8 mouse cellular contexts compared by ENCODE assay signal in the genomic region with DNA sequence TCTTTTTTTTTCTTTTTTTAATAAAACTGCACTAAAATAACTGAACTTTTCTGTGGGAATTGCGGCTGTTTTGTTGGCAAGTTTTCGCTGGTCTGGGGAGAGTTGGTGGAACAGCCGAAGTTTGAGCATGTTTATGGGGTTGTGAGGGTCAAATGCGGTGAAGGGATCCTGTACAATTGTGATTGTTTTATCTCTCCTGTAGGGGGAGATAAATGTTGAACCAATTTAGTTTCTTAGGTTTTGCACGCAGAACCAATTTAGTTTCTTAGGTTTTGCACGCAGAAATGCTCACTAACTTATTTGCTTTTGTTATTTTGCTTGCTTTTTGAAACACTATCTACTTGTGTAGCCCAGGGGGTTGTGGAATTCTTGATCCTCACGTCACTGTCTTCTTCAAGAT. TPM values are rescaled to one million over a fixed set of nuclear protein-coding genes. Genes with fewer than 3 reads are reported as not detected.
DNase-seq lines count a peak whose midpoint lies in the region; ATAC-seq lines count a peak whose summit lies in the region.

No protein-coding gene starts in this region.

- WGBS in kidney, embryonic 14.5 days, result 8% methylated on average over 7 of the region's 7 CpGs
- 12% methylated on average over 7 of the region's 7 CpGs for WGBS in forebrain, embryonic 13.5 days
- WGBS in midbrain, embryonic 16.5 days, result 10% methylated on average over 7 of the region's 7 CpGs

- no peak for ATAC-seq in kidney, embryonic 14.5 days (ENCODE audit: low FRiP score, low TSS enrichment)
- ATAC-seq in forebrain, embryonic 13.5 days, result no peak
- no peak for ATAC-seq in midbrain, embryonic 16.5 days

- peak overlapping the region; percentile 99 for H3K4me2 ChIP-seq in kidney, embryonic 14.5 days (replicated peaks; ENCODE audit: low read depth, low read length)
- peak overlapping the region; percentile 99 for H3K4me2 ChIP-seq in forebrain, embryonic 13.5 days
- H3K4me2 ChIP-seq in midbrain, embryonic 16.5 days (ENCODE audit: low read length), result peak overlapping the region; percentile 78

- peak overlapping the region; percentile 70 for H3K4me3 ChIP-seq in kidney, embryonic 14.5 days (ENCODE audit: low read length)
- peak overlapping the region; percentile 73 for H3K4me3 ChIP-seq in forebrain, embryonic 13.5 days
- peak overlapping the region; percentile 81 for H3K4me3 ChIP-seq in midbrain, embryonic 16.5 days (ENCODE audit: low read depth, low read length)

- H3K9me3 ChIP-seq in kidney, embryonic 14.5 days (ENCODE audit: control insufficient read depth, low read length), result no peaks in the 10 kb centered on the region
- no peaks in the 10 kb centered on the region for H3K9me3 ChIP-seq in forebrain, embryonic 13.5 days (replicated peaks)
- no peaks in the 10 kb centered on the region for H3K9me3 ChIP-seq in midbrain, embryonic 16.5 days (replicated peaks; ENCODE audit: control insufficient read depth, low read length, poor library complexity, severe bottlenecking)

- H3K27ac ChIP-seq in kidney, embryonic 14.5 days (ENCODE audit: low read depth, low read length), result no peak overlapping the region
- no peak overlapping the region for H3K27ac ChIP-seq in forebrain, embryonic 13.5 days
- H3K27ac ChIP-seq in midbrain, embryonic 16.5 days (ENCODE audit: low read length), result no peak overlapping the region

- no peaks in the 10 kb centered on the region for H3K36me3 ChIP-seq in kidney, embryonic 14.5 days (ENCODE audit: control insufficient read depth, insufficient read depth, low read length)
- H3K36me3 ChIP-seq in forebrain, embryonic 13.5 days (ENCODE audit: poor library complexity, severe bottlenecking), result no peaks in the 10 kb centered on the region
- no peaks in the 10 kb centered on the region for H3K36me3 ChIP-seq in midbrain, embryonic 16.5 days (ENCODE audit: control insufficient read depth, insufficient read depth, low read length)

- DNase-seq in kidney, adult 11 months, result no peak
- DNase-seq in NIH3T3 (ENCODE audit: low read depth), result peak; percentile 50
- DNase-seq in kidney, postnatal 4 days, result peak; percentile 10 to 23
- no peak for DNase-seq in urinary bladder, postnatal 4 days (ENCODE audit: low spot score in 2 of 2)
- DNase-seq in cerebellum, postnatal 4 days (ENCODE audit: low spot score in 2 of 2), result no peak

- H3K4me1 ChIP-seq in kidney, embryonic 14.5 days (ENCODE audit: control insufficient read depth, insufficient read depth, low read length), result no peaks in the 10 kb centered on the region
- peaks cover 13% of the 10 kb centered on the region for H3K4me1 ChIP-seq in forebrain, embryonic 13.5 days
- H3K4me1 ChIP-seq in midbrain, embryonic 16.5 days (ENCODE audit: control insufficient read depth, insufficient read depth, low read length), result peaks cover 11% of the 10 kb centered on the region

- H3K9ac ChIP-seq in kidney, embryonic 14.5 days (ENCODE audit: low read depth, low read length), result peak overlapping the region; percentile 76; the same call in 1 of the 2 replicates
- no peak overlapping the region for H3K9ac ChIP-seq in forebrain, embryonic 13.5 days
- H3K9ac ChIP-seq in midbrain, embryonic 16.5 days (ENCODE audit: low read depth, low read length), result no peak overlapping the region

- H3K27me3 ChIP-seq in kidney, embryonic 14.5 days (ENCODE audit: control insufficient read depth, insufficient read depth, low read length), result no peaks in the 10 kb centered on the region
- peaks cover 26% of the 10 kb centered on the region for H3K27me3 ChIP-seq in forebrain, embryonic 13.5 days
- H3K27me3 ChIP-seq in midbrain, embryonic 16.5 days (ENCODE audit: control insufficient read depth, insufficient read depth, low read depth, low read length), result peaks cover 4% of the 10 kb centered on the region

RNA-seq across cellular contexts. Expression of gene Larp1b, which starts 1.7 kb away (rescaled TPM):
- polyA plus RNA-seq in kidney, embryonic 14.5 days (2014; fragmentation: Nextera tagmentation; extraction: Ambion mirVana), result 6.3 and 7.4 TPM in 2 replicates
- 2.4 and 2.6 TPM in 2 replicates for polyA plus RNA-seq in forebrain, embryonic 13.5 days (2015; fragmentation: Nextera tagmentation; extraction: Ambion mirVana)
- 4.1 and 5.2 TPM in 2 replicates for polyA plus RNA-seq in midbrain, embryonic 16.5 days (2015; fragmentation: Nextera tagmentation; extraction: Ambion mirVana)

RNA-seq across cellular contexts. Expression of gene 1700034I23Rik, which starts 49.0 kb away (rescaled TPM):
- polyA plus RNA-seq in kidney, embryonic 14.5 days (2014; fragmentation: Nextera tagmentation; extraction: Ambion mirVana), result 0.16 TPM in 1 of 2 replicates, not detected in the other
- 0.14 and 0.38 TPM in 2 replicates for polyA plus RNA-seq in forebrain, embryonic 13.5 days (2015; fragmentation: Nextera tagmentation; extraction: Ambion mirVana)
- polyA plus RNA-seq in midbrain, embryonic 16.5 days (2015; fragmentation: Nextera tagmentation; extraction: Ambion mirVana), result 0.62 TPM in 2 replicates

Comparison
In these comparisons a context has a peak if more than half of its experiments do, and no peak if none do; other contexts are left out.
1. DNase-seq: peak in NIH3T3 (single experiment) and kidney, postnatal 4 days (2 of 2); none in kidney, adult 11 months (single experiment), urinary bladder, postnatal 4 days (0 of 2) and cerebellum, postnatal 4 days (0 of 2).
2. Peak in every context shown above with its lines, with median percentiles within 50 percentile points of each other: H3K4me2 ChIP-seq and H3K4me3 ChIP-seq.